Mouse (Mus musculus): ENCODE results near the gene Fgfr1op2.
A peak's percentile ranks its signal among the peaks of the same experiment; 100 is the strongest.

Fgfr1op2 gene

DNA sequence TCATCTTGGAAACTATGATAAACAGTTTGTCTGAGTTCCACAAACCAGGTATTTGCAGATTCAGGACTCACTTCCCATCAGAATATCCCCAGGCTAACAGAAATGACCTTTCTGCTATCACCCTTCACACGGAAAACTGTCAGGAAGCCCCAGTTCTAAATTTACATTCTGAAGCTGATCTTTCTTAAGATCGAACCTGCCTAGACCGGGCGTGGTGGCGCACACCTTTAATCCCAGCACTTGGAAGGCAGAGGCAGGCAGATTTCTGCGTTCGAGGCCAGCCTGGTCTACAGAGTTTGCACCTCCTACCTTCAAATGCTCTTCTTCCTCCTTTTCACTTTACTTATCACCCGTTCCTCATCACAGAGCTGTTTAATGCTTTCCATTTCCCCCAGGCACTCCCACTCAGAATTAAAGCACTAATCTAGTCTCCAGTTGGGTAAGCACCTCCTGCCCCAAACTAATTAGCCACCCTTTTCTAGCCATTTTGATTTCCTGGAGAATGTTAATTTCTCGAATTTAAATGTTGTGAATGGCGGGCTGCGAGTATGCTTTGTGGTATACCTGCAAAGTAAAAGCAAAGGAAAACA is 64.7 kb downstream of the Fgfr1op2 start:
- no peak for DNase-seq (ENCODE audit: low read depth, low spot score)

DNA sequence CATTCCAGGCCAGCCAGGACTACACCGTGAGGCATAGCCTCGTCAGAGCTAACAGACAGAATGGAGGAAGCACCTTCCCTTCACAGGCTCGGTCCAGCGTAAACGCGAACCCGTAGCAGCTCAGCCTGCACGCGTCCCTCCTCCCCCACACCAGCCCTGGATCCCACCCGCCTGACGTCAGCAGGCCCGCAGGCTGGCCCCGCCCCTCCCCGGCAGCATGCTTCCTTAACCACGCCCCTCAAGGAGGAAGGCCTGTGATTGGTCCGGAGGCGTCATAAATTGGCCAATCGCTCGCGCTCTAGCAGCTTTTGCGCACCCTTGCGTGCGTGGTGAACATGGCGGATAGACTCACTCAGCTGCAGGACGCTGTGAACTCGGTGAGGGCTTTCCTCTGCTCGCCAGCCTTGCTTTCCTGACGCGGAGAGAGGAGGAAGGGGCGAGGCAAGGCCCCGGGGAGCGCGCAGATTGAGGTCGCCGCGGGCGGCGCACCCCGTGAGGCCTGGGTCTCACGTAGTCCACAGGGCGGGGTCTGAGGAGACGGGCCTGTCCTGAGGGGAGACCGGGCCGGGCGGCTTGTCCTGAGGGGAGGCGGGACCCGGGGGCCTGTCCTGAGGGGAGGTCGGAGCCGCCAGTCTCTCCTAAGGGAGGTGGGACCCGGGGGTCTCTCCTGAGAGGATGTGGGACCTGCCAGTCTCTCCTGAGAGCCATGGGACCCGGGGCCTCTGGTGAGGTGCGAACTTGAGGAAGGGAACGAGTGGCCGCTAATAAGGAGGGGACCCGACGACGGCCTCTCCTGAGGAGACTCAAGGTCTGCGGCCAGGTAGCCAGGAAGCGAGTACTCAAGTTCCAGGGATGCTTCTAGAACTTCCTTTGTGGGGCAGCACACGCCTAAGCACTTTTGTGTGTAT is 65.5 kb downstream of the Fgfr1op2 start, which contains the start of the genes Med21 and Tm7sf3:
TSS of gene Med21 (plus strand) at position 272 of the 908 bp plus-strand sequence.
TSS of gene Tm7sf3 (minus strand) at position 549 of the 908 bp plus-strand sequence.
- peak; percentile 96 for DNase-seq (ENCODE audit: low read depth, low spot score)

DNA sequence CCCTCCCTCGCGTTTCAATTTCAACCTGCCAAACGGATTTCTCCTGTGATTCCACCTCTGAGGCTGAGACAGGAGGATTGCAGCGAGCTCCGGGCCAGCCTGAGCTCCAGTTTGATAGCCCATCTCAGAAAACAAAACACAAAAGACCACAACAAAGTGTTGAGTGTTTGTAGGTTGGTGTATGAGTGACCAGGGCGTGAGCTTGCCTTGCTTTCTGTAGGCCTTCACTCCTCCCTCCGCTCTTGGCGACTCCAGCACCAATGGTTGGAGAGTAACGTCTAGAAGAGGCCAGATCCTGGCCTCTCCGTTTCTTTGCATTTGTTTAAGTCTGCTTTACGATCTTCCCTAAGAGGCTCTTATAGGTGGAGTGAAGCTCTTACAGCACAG is 66.2 kb downstream of the Fgfr1op2 start:
- DNase-seq (ENCODE audit: low read depth, low spot score) = no peak

Measured in c-Kit-negative CD71-positive TER-119-positive erythroid progenitor cells, embryonic 14.5 days (primary cell).